Comparison of ENCODE assay signal across 24 mouse cellular contexts in the genomic region with DNA sequence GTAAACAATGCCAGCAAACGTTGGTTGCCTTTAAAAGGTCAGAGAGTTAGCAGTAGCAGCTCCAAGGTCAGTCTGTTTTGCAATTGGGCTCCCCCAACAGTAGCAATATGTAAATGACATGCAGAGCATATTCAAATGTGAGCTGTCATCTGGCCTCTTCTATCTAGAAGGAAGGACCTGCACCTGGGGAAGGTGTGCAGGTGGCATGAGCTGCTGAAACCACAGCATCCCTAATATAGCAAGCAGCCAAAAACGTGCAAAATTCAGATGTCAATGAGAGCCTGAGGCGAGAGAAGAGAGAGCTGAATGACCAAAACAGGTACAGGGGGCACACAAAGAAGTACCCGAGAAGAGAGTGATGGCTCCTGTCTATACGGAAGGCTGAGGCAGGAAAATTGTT.
"Had no signal": no experiment of that assay in that cellular context is flagged by ENCODE, and none has a peak within 500 bp of the region (broad histone marks: within the 10 kb centered on the region; RNA-seq: fewer than 3 reads in every experiment).

No protein-coding gene starts in this region.

- H3K4me3 ChIP-seq: gastrocnemius, adult 2 months; heart, embryonic 10.5 days; heart, embryonic 12.5 days; hindbrain, embryonic 10.5 days; hindbrain, embryonic 12.5 days; intestine, embryonic 15.5 days; layer of hippocampus, adult 2 months; left cerebral cortex, adult 2 months; limb, embryonic 10.5 days; limb, embryonic 12.5 days; liver, embryonic 13.5 days had no signal

- H3K9me3 ChIP-seq: heart, embryonic 10.5 days; heart, embryonic 12.5 days; hindbrain, embryonic 10.5 days; hindbrain, embryonic 12.5 days; intestine, embryonic 15.5 days; limb, embryonic 10.5 days; limb, embryonic 12.5 days; liver, embryonic 13.5 days had no signal

- H3K27ac ChIP-seq: gastrocnemius, adult 2 months; heart, embryonic 10.5 days; hindbrain, embryonic 10.5 days; hindbrain, embryonic 12.5 days; hindbrain, embryonic 14.5 days; intestine, embryonic 15.5 days; left cerebral cortex, adult 2 months; limb, embryonic 10.5 days; limb, embryonic 12.5 days; liver, embryonic 13.5 days had no signal

- H3K9ac ChIP-seq: heart, embryonic 12.5 days; hindbrain, embryonic 12.5 days; hindbrain, embryonic 14.5 days; intestine, embryonic 15.5 days; limb, embryonic 12.5 days; liver, embryonic 13.5 days had no signal

- H3K36me3 ChIP-seq: heart, embryonic 10.5 days; heart, embryonic 12.5 days; hindbrain, embryonic 10.5 days; hindbrain, embryonic 12.5 days; intestine, embryonic 15.5 days; limb, embryonic 10.5 days; limb, embryonic 12.5 days; liver, embryonic 13.5 days had no signal

- H3K27me3 ChIP-seq: heart, embryonic 12.5 days; hindbrain, embryonic 12.5 days; intestine, embryonic 15.5 days; limb, embryonic 12.5 days had no signal

- DNase-seq: gastrocnemius, adult 2 months; gastrocnemius, postnatal 10 days; gastrocnemius, postnatal 25 days; heart, adult 18-20 months; heart, postnatal 10 days; heart, postnatal 4 days; kidney, adult 18-20 months; kidney, adult 8-10 months; kidney, postnatal 10 days; kidney, postnatal 25 days; kidney, postnatal 4 days; liver; liver, embryonic 13.5 days had no signal

- H3K4me2 ChIP-seq: heart, embryonic 12.5 days; hindbrain, embryonic 12.5 days; hindbrain, embryonic 14.5 days; intestine, embryonic 15.5 days; limb, embryonic 12.5 days; liver, embryonic 11.5 days; liver, embryonic 13.5 days had no signal
